Mouse (Mus musculus): ENCODE results near the gene Slc25a33.
A peak's percentile ranks its signal among the peaks of the same experiment; 100 is the strongest.

DNA sequence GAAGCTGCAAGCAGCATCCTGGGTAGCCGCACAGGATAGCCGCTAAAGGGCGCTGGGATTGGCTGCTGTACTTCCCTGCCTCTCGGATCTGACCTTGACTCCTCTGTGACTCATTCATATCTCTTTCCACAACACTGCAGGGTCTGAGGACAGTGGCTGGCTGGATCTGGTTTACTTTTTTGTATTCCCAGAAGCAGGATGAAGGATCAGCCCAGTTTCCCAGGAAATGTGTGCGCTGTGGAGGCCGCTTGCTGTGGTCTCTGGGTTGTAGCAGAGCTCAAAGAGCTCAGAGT, 26.0 kb upstream of the Slc25a33 start:
- TF ChIP-seq CTCF (IDR thresholded peaks at IDR 0.05; ENCODE audit: low read depth) (no peak), EP300 (IDR thresholded peaks at IDR 0.05; ENCODE audit: low read depth) (peak; percentile 70; the same call in 1 of the 2 replicates)
